Mouse (Mus musculus): Measurements from ENCODE around the gene Fig4.

GRCm38 (mm10) chr10:41315866-41316265 lies 12.8 kb upstream of the Fig4 start:
- no peak for TF ChIP-seq CTCF (IDR thresholded peaks at IDR 0.05; ENCODE audit: extremely low read depth, insufficient read depth, low read length)
- no peak for TF ChIP-seq POLR2A (IDR thresholded peaks at IDR 0.05; ENCODE audit: extremely low read depth, insufficient read depth, low read length)

Data from cortical plate, adult 2 months (tissue).